Mouse (Mus musculus) kidney, embryonic 15.5 days (tissue): ENCODE measurements at regions not wholly inside any gene's neighbourhood (a gene's known extent, or its start where the extent isn't known, plus 50 kb on each side); places are given as distances from the start of the nearest gene placed in this dataset.
"Not testable (repeated sequence)": the region's sequence is repeated elsewhere in the genome, so short reads cannot be mapped to it uniquely, and the experiment has no call there.

Experiments
- ATAC-seq: fragments of 200-750 bp; cut with Nextera tagmentation; replicated peaks from 2 replicates; pipeline ENCODE4 v1.8.0; 2017; ENCODE audit warnings: moderate TSS enrichment; ENCODE audit not compliant: low FRiP score
- H3K27ac ChIP-seq: fragments of 300-500 bp; sonication (generic); 2 replicates; pipeline ENCODE4 v1.5.1; 2015; ENCODE audit warnings: mild to moderate bottlenecking, inconsistent platforms
- H3K27me3 ChIP-seq: fragments of 300-500 bp; sonication (generic); 2 replicates; pipeline ENCODE4 v1.6.1; 2015; ENCODE audit warnings: inconsistent platforms
- H3K36me3 ChIP-seq: fragments of 300-500 bp; sonication (generic); 2 replicates; pipeline ENCODE4 v1.6.1; 2015; ENCODE audit warnings: inconsistent platforms
- H3K4me1 ChIP-seq: fragments of 300-500 bp; sonication (generic); 2 replicates; pipeline ENCODE4 v1.6.1; 2015; ENCODE audit warnings: inconsistent platforms
- H3K4me2 ChIP-seq: fragments of 300-500 bp; sonication (generic); 2 replicates; pipeline ENCODE4 v1.6.1; 2015; ENCODE audit warnings: moderate library complexity, mild to moderate bottlenecking, inconsistent platforms
- H3K4me3 ChIP-seq: fragments of 300-500 bp; sonication (generic); replicated peaks from 2 replicates; pipeline ENCODE4 v1.5.1; 2015; ENCODE audit warnings: mild to moderate bottlenecking, inconsistent platforms
- H3K9ac ChIP-seq: fragments of 300-500 bp; sonication (generic); 2 replicates; pipeline ENCODE4 v1.6.1; 2015; ENCODE audit warnings: mild to moderate bottlenecking, inconsistent platforms
- H3K9me3 ChIP-seq: fragments of 300-500 bp; sonication (generic); replicated peaks from 2 replicates; pipeline ENCODE4 v1.6.1; 2016; ENCODE audit warnings: inconsistent platforms
- WGBS: fragments of 180-500 bp; shearing (Covaris S2); methylation state at CpG from one replicate; pipeline ENCODE4 v1.1.7; 2015; ENCODE audit warnings: mixed read lengths; 5-methylcytosine and 5-hydroxymethylcytosine counted together

GRCm38 (mm10) chr15:93005751-93006231 lies 269.2 kb downstream of the Gxylt1 start:
- Histone ChIP-seq H3K9ac (no peak overlapping the region), H3K27me3 (no peaks in the 10 kb centered on the region), H3K9me3 (no peaks in the 10 kb centered on the region), H3K36me3 (no peaks in the 10 kb centered on the region), H3K4me1 (peaks cover 15% of the 10 kb centered on the region), H3K4me3 (no peak overlapping the region), H3K4me2 (no peak overlapping the region), H3K27ac (no peak overlapping the region)
- ATAC-seq = no peak
- WGBS = 63% methylated on average over 7 of the region's 7 CpGs

- not testable (repeated sequence) for H3K4me2 ChIP-seq, H3K27me3 ChIP-seq, ATAC-seq, H3K9ac ChIP-seq, H3K36me3 ChIP-seq, H3K9me3 ChIP-seq, H3K27ac ChIP-seq, H3K4me3 ChIP-seq
- 89% methylated on average over 5 of the region's 5 CpGs for WGBS
- H3K4me1 ChIP-seq = peaks cover 16% of the 10 kb centered on the region
These were observed 269.8 kb downstream of the Gxylt1 start for GRCm38 (mm10) chr15:93005186-93005585.

- H3K27me3 ChIP-seq = no peaks in the 10 kb centered on the region
- no peak overlapping the region for H3K4me3 ChIP-seq
- peaks cover 21% of the 10 kb centered on the region for H3K4me1 ChIP-seq
- no peaks in the 10 kb centered on the region for H3K36me3 ChIP-seq
- no peaks in the 10 kb centered on the region for H3K9me3 ChIP-seq
- no peak overlapping the region for H3K4me2 ChIP-seq
- WGBS = 84% methylated on average over 7 of the region's 7 CpGs
- H3K9ac ChIP-seq = no peak overlapping the region
- ATAC-seq = no peak
- no peak overlapping the region for H3K27ac ChIP-seq
These were observed 270.4 kb downstream of the Gxylt1 start for GRCm38 (mm10) chr15:93004551-93004950.

GRCm38 (mm10) chr15:93003233-93003632 lies 271.7 kb downstream of the Gxylt1 start:
- no peaks in the 10 kb centered on the region for H3K27me3 ChIP-seq
- no peak overlapping the region for H3K4me3 ChIP-seq
- ATAC-seq = no peak
- peaks cover 23% of the 10 kb centered on the region for H3K4me1 ChIP-seq
- no peaks in the 10 kb centered on the region for H3K36me3 ChIP-seq
- 78% methylated on average over 3 of the region's 3 CpGs for WGBS
- no peaks in the 10 kb centered on the region for H3K9me3 ChIP-seq
- H3K27ac ChIP-seq = no peak overlapping the region
- H3K4me2 ChIP-seq = no peak overlapping the region
- H3K9ac ChIP-seq = no peak overlapping the region

- no peaks in the 10 kb centered on the region for H3K9me3 ChIP-seq
- peak; percentile 38 for ATAC-seq
- H3K4me2 ChIP-seq = peak overlapping the region; percentile 59
- H3K27ac ChIP-seq = no peak overlapping the region
- peak overlapping the region; percentile 30 for H3K4me3 ChIP-seq
- H3K36me3 ChIP-seq = no peaks in the 10 kb centered on the region
- 24% methylated on average over 25 of the region's 25 CpGs for WGBS
- peaks cover 23% of the 10 kb centered on the region for H3K4me1 ChIP-seq
- H3K9ac ChIP-seq = no peak overlapping the region
- no peaks in the 10 kb centered on the region for H3K27me3 ChIP-seq
These were observed 272.7 kb downstream of the Gxylt1 start for GRCm38 (mm10) chr15:93002002-93002904.

- Histone ChIP-seq H3K36me3 (no peaks in the 10 kb centered on the region), H3K27me3 (no peaks in the 10 kb centered on the region), H3K9me3 (no peaks in the 10 kb centered on the region), H3K4me3 (peak overlapping the region; percentile 30), H3K9ac (no peak overlapping the region), H3K27ac (no peak overlapping the region), H3K4me2 (peak overlapping the region; percentile 59), H3K4me1 (peaks cover 23% of the 10 kb centered on the region)
- 0 out of 2 replicates have a peak, but pooled peaks have one; percentile 15 for ATAC-seq
- 3% methylated on average over 11 of the region's 11 CpGs for WGBS
These were observed 273.5 kb downstream of the Gxylt1 start for GRCm38 (mm10) chr15:93001346-93002001.

- H3K4me1 ChIP-seq = peaks cover 23% of the 10 kb centered on the region
- no peaks in the 10 kb centered on the region for H3K36me3 ChIP-seq
- no peaks in the 10 kb centered on the region for H3K9me3 ChIP-seq
- no peak overlapping the region for H3K27ac ChIP-seq
- 0 out of 2 replicates have a peak overlapping the region, but pooled peaks have one; percentile 17 for H3K4me2 ChIP-seq
- peak; percentile 37; the same call in 1 of the 2 replicates for ATAC-seq
- no peak overlapping the region for H3K4me3 ChIP-seq
- WGBS = 37% methylated on average over 12 of the region's 12 CpGs
- no peak overlapping the region for H3K9ac ChIP-seq
- H3K27me3 ChIP-seq = no peaks in the 10 kb centered on the region
These were observed 274.9 kb downstream of the Gxylt1 start for GRCm38 (mm10) chr15:93000121-93000520.

GRCm38 (mm10) chr15:92997933-92998332 lies 277.0 kb downstream of the Gxylt1 start:
- Histone ChIP-seq H3K9ac (no peak overlapping the region), H3K4me2 (no peak overlapping the region), H3K27ac (no peak overlapping the region), H3K36me3 (no peaks in the 10 kb centered on the region), H3K9me3 (no peaks in the 10 kb centered on the region), H3K4me1 (peaks cover 23% of the 10 kb centered on the region), H3K27me3 (no peaks in the 10 kb centered on the region), H3K4me3 (no peak overlapping the region)
- ATAC-seq = no peak
- WGBS = 77% methylated on average over 5 of the region's 5 CpGs

GRCm38 (mm10) chr15:92994191-92994671 lies 280.7 kb downstream of the Gxylt1 start:
- WGBS = 35% methylated on average over 11 of the region's 11 CpGs
- H3K9me3 ChIP-seq = no peaks in the 10 kb centered on the region
- H3K36me3 ChIP-seq = no peaks in the 10 kb centered on the region
- peak overlapping the region; percentile 41 for H3K27ac ChIP-seq
- H3K4me3 ChIP-seq = no peak overlapping the region
- H3K27me3 ChIP-seq = no peaks in the 10 kb centered on the region
- H3K9ac ChIP-seq = no peak overlapping the region
- H3K4me2 ChIP-seq = no peak overlapping the region
- H3K4me1 ChIP-seq = no peaks in the 10 kb centered on the region
- peak; percentile 80 for ATAC-seq

GRCm38 (mm10) chr15:92993538-92994190 lies 281.3 kb downstream of the Gxylt1 start:
- H3K9ac ChIP-seq = no peak overlapping the region
- H3K27ac ChIP-seq = peak overlapping the region; percentile 48
- no peaks in the 10 kb centered on the region for H3K36me3 ChIP-seq
- no peaks in the 10 kb centered on the region for H3K9me3 ChIP-seq
- H3K27me3 ChIP-seq = no peaks in the 10 kb centered on the region
- H3K4me1 ChIP-seq = no peaks in the 10 kb centered on the region
- ATAC-seq = peak; percentile 40; the same call in 1 of the 2 replicates
- WGBS = 44% methylated on average over 6 of the region's 6 CpGs
- no peak overlapping the region for H3K4me3 ChIP-seq
- H3K4me2 ChIP-seq = no peak overlapping the region

- no peak overlapping the region for H3K27ac ChIP-seq
- H3K27me3 ChIP-seq = no peaks in the 10 kb centered on the region
- ATAC-seq = no peak
- no peaks in the 10 kb centered on the region for H3K9me3 ChIP-seq
- WGBS = 85% methylated on average over 4 of the region's 4 CpGs
- H3K4me1 ChIP-seq = no peaks in the 10 kb centered on the region
- H3K36me3 ChIP-seq = no peaks in the 10 kb centered on the region
- no peak overlapping the region for H3K4me3 ChIP-seq
- no peak overlapping the region for H3K4me2 ChIP-seq
- H3K9ac ChIP-seq = no peak overlapping the region
These were observed 299.2 kb downstream of the Gxylt1 start for GRCm38 (mm10) chr15:92975774-92976173.

- H3K9me3 ChIP-seq = no peaks in the 10 kb centered on the region
- H3K4me3 ChIP-seq = no peak overlapping the region
- H3K27ac ChIP-seq = no peak overlapping the region
- H3K4me2 ChIP-seq = no peak overlapping the region
- no peaks in the 10 kb centered on the region for H3K36me3 ChIP-seq
- ATAC-seq = no peak
- no peak overlapping the region for H3K9ac ChIP-seq
- H3K4me1 ChIP-seq = no peaks in the 10 kb centered on the region
- WGBS = 83% methylated on average over 3 of the region's 3 CpGs
- no peaks in the 10 kb centered on the region for H3K27me3 ChIP-seq
These were observed 300.0 kb downstream of the Gxylt1 start for GRCm38 (mm10) chr15:92974931-92975330.
